Mouse (Mus musculus) CH12.LX (cell line): ENCODE data around the gene Trem1. TPM values are rescaled to one million over a fixed set of nuclear protein-coding genes. Genes with fewer than 3 reads are reported as not detected.

Experiments used
- DNase-seq: peaks from one replicate; pipeline ENCODE4 v3.0.0-alpha.2; 2013; ENCODE audit errors: extremely low read depth
- H3K27ac ChIP-seq: 2 replicates; pipeline ENCODE4 v1.5.1; 2012; ENCODE audit warnings: low read depth, mild to moderate bottlenecking, control low read depth, moderate library complexity; ENCODE audit not compliant: insufficient read depth
- H3K27me3 ChIP-seq: replicated peaks from 2 replicates; pipeline ENCODE3; 2012; ENCODE audit warnings: inconsistent platforms
- H3K36me3 ChIP-seq, 2 experiments: replicated peaks in 1 of 2; 2 replicates each; pipeline versions ENCODE3 to v1.6.1; 2012; ENCODE audit warnings: inconsistent platforms in 1 of 2, low read length in 1 of 2, mild to moderate bottlenecking in 1 of 2, mixed read lengths in 1 of 2, moderate library complexity in 1 of 2; ENCODE audit not compliant: control insufficient read depth in 1 of 2, insufficient read depth in 1 of 2
- H3K4me1 ChIP-seq, 2 experiments: 2 replicates each; pipeline ENCODE4 v1.6.1; 2012; ENCODE audit warnings: inconsistent platforms in 1 of 2, moderate library complexity in 1 of 2; ENCODE audit not compliant: insufficient read depth in 2 of 2, control insufficient read depth in 1 of 2
- H3K4me2 ChIP-seq: 2 replicates; pipeline ENCODE4 v1.6.1; 2012; ENCODE audit warnings: low read depth, mild to moderate bottlenecking, control low read depth; ENCODE audit not compliant: poor library complexity, insufficient read depth, severe bottlenecking
- H3K4me3 ChIP-seq, 3 experiments: fragments of 150-350 bp in 1 of 3; sonication (generic) in 1 of 3; replicated peaks in 1 of 3; 2 replicates each; pipeline versions ENCODE3 to v1.5.1; 2011 to 2012; ENCODE audit warnings: low read depth in 2 of 3, low read length in 2 of 3, mild to moderate bottlenecking in 2 of 3, moderate library complexity in 2 of 3, control low read depth in 1 of 3, improper control_type of control experiment in 1 of 3, inconsistent platforms in 1 of 3, mixed read lengths in 1 of 3; ENCODE audit not compliant: poor library complexity in 1 of 3
- H3K79me2 ChIP-seq: replicated peaks from 2 replicates; pipeline ENCODE4 v1.6.1; 2012; ENCODE audit warnings: mild to moderate bottlenecking, moderate library complexity; ENCODE audit not compliant: control insufficient read depth, poor library complexity, insufficient read depth, severe bottlenecking; ENCODE audit errors: extremely low read depth
- H3K9ac ChIP-seq: 2 replicates; pipeline ENCODE4 v1.6.1; 2012; ENCODE audit warnings: low read depth, mild to moderate bottlenecking, control low read depth, moderate library complexity; ENCODE audit not compliant: insufficient read depth
- H3K9me3 ChIP-seq: replicated peaks from 2 replicates; pipeline ENCODE3; 2012; ENCODE audit warnings: low read length, inconsistent platforms, mixed read lengths
- BHLHE40 ChIP-seq: IDR thresholded peaks from 2 replicates; pipeline ENCODE4 v1.6.1; 2011; ENCODE audit warnings: mild to moderate bottlenecking, low read depth, low read length, improper control_type of control experiment
- CTCF ChIP-seq, 2 experiments: IDR thresholded peaks in 1 of 2; conservative IDR thresholded peaks in 1 of 2; 2 replicates each; pipeline ENCODE4 v1.5.1; 2011 to 2012; ENCODE audit warnings: low read depth in 2 of 2, low read length in 2 of 2, improper control_type of control experiment in 1 of 2, inconsistent platforms in 1 of 2, mild to moderate bottlenecking in 1 of 2, moderate library complexity in 1 of 2
- JUN ChIP-seq: IDR thresholded peaks from 2 replicates; pipeline ENCODE4 v1.6.1; 2011; ENCODE audit warnings: low read depth, mild to moderate bottlenecking, low read length, improper control_type of control experiment, moderate library complexity; ENCODE audit not compliant: insufficient read depth
- JUND ChIP-seq: conservative IDR thresholded peaks from 2 replicates; pipeline ENCODE4 v1.6.1; 2011; ENCODE audit warnings: low read depth, low read length, improper control_type of control experiment
- KAT2A ChIP-seq: IDR thresholded peaks from 2 replicates; pipeline ENCODE4 v1.6.1; 2012; ENCODE audit warnings: low read length, improper control_type of control experiment, inconsistent platforms; ENCODE audit not compliant: insufficient replicate concordance
- MAX ChIP-seq: IDR thresholded peaks from 2 replicates; pipeline ENCODE4 v1.6.1; 2011; ENCODE audit warnings: low read length, improper control_type of control experiment
- MYC ChIP-seq: IDR thresholded peaks from 2 replicates; pipeline ENCODE4 v1.6.1; 2011; ENCODE audit warnings: low read depth, mild to moderate bottlenecking, improper control_type of control experiment, low read length
- POLR2A ChIP-seq: IDR thresholded peaks from 2 replicates; pipeline ENCODE4 v1.6.1; 2011; ENCODE audit warnings: low read depth, mild to moderate bottlenecking, improper control_type of control experiment, low read length
- POLR2AphosphoS2 ChIP-seq: IDR thresholded peaks from 2 replicates; pipeline ENCODE4 v1.6.1; 2011; ENCODE audit warnings: low read depth, low read length, improper control_type of control experiment
- RAD21 ChIP-seq: IDR thresholded peaks from 2 replicates; pipeline ENCODE4 v1.6.1; 2011; ENCODE audit warnings: low read depth, mild to moderate bottlenecking, low read length, improper control_type of control experiment, moderate library complexity
- RCOR1 ChIP-seq: conservative IDR thresholded peaks from 2 replicates; pipeline ENCODE4 v1.6.1; 2012; ENCODE audit warnings: low read depth, mild to moderate bottlenecking, inconsistent platforms, low read length, improper control_type of control experiment
- SIN3A ChIP-seq: IDR thresholded peaks from 2 replicates; pipeline ENCODE4 v1.6.1; 2012; ENCODE audit warnings: low read length, improper control_type of control experiment, inconsistent platforms
- TBP ChIP-seq: conservative IDR thresholded peaks from 2 replicates; pipeline ENCODE4 v1.6.1; 2011; ENCODE audit warnings: low read depth, low read length, improper control_type of control experiment
- TCF12 ChIP-seq: IDR thresholded peaks from 2 replicates; pipeline ENCODE4 v1.6.1; 2014; ENCODE audit warnings: low read depth, mild to moderate bottlenecking, inconsistent platforms, low read length, improper control_type of control experiment
- USF1 ChIP-seq: IDR thresholded peaks from 2 replicates; pipeline ENCODE4 v1.6.1; 2014; ENCODE audit warnings: low read depth, mild to moderate bottlenecking, inconsistent platforms, low read length, improper control_type of control experiment
- ZC3H11A ChIP-seq: IDR thresholded peaks from 2 replicates; pipeline ENCODE4 v1.6.1; 2012; ENCODE audit warnings: low read depth, mild to moderate bottlenecking, inconsistent platforms, low read length, improper control_type of control experiment
- ZMIZ1 ChIP-seq: IDR thresholded peaks from 2 replicates; pipeline ENCODE4 v1.6.1; 2012; ENCODE audit warnings: low read depth, mild to moderate bottlenecking, inconsistent platforms, low read length, improper control_type of control experiment
- ZNF384 ChIP-seq: IDR thresholded peaks from 2 replicates; pipeline ENCODE4 v1.6.1; 2012; ENCODE audit warnings: low read depth, low read length, improper control_type of control experiment, inconsistent platforms
- dilution Hi-C: fragments of 300-500 bp; cut with MboI; formaldehyde crosslinking; loops from 2 replicates; pipeline ENCODE4 v1.14.3; 2020; ENCODE audit warnings: low sequenced_read_pairs; ENCODE audit not compliant: extremely low pct_unique_long_range_greater_than_20kb, extremely low pct_ligation_motif_present
- in situ Hi-C: fragments of 300-500 bp; cut with MboI; formaldehyde crosslinking; loops from 3 replicates; pipeline ENCODE4 v1.14.3; 2019; ENCODE audit warnings: low sequenced_read_pairs, low pct_ligation_motif_present, low pct_unique_long_range_greater_than_20kb, mixed read lengths
- polyA plus RNA-seq: library from polyadenylated mRNA; unstranded; fragments of >175 nt; gene quantifications from 2 replicates; pipeline ENCODE4 v1.2.1, GENCODE M21; 2012; ENCODE audit warnings: low read depth; ENCODE audit not compliant: insufficient read length
- total RNA-seq, 2 experiments: library from RNA; depleted of rRNA; stranded (reverse); fragments of 300-350 nt in 1 of 2; fragments of >200 nt in 1 of 2; gene quantifications; 2 replicates each; pipeline ENCODE4 v1.2.3; 2012 to 2014

Gene Trem1
- total and polyA plus RNA-seq, 3 experiments = 0.17 to 0.29 TPM; not detected in 1

- no peak overlapping the region for H3K4me3 ChIP-seq
- H3K4me2 ChIP-seq = no peak overlapping the region
- no peak overlapping the region for H3K9ac ChIP-seq
- H3K27ac ChIP-seq = no peak overlapping the region
- TF ChIP-seq JUN (no peak), MYC (no peak), RAD21 (no peak), RCOR1 (no peak), ZC3H11A (no peak), ZNF384 (no peak), TCF12 (no peak), SIN3A (no peak), CTCF (conservative IDR thresholded peaks at IDR 0.05 in 1 of 2, IDR thresholded peaks at IDR 0.05 in 1 of 2; ENCODE audit: low read depth in 2 of 2, low read length in 2 of 2) (no peak), POLR2A (no peak), TBP (no peak), ZMIZ1 (no peak), JUND (no peak), BHLHE40 (no peak), KAT2A (no peak), POLR2AphosphoS2 (no peak), MAX (no peak)
- TF ChIP-seq, all 38 proteins: peak for 0
- H3K4me1 ChIP-seq = peaks cover 9 to 50% of the 10 kb centered on the region in 2 experiments; a peak in 2 of 4 replicates
- dilution Hi-C loops (no loop called here), in situ Hi-C loops (no loop called here)
- no peaks in the 10 kb centered on the region for H3K27me3 ChIP-seq
- DNase-seq = no peak
- no peaks in the 10 kb centered on the region for H3K36me3 ChIP-seq
- no peaks in the 10 kb centered on the region for H3K79me2 ChIP-seq
- no peaks in the 10 kb centered on the region for H3K9me3 ChIP-seq
These were observed 33.6 kb downstream of the Trem1 start for GRCm38 (mm10) chr17:48266138-48266537.

- no peak overlapping the region for H3K4me2 ChIP-seq
- no peaks in the 10 kb centered on the region for H3K79me2 ChIP-seq
- no peak overlapping the region for H3K4me3 ChIP-seq
- dilution Hi-C loops = no loop called here
- H3K36me3 ChIP-seq = no peaks in the 10 kb centered on the region
- peaks cover 9 to 43% of the 10 kb centered on the region in 2 experiments; a peak in 2 of 4 replicates for H3K4me1 ChIP-seq
- in situ Hi-C loops = no loop called here
- no peak overlapping the region for H3K27ac ChIP-seq
- no peaks in the 10 kb centered on the region for H3K9me3 ChIP-seq
- no peak for TF ChIP-seq USF1
- DNase-seq = no peak
- H3K9ac ChIP-seq = no peak overlapping the region
- H3K27me3 ChIP-seq = no peaks in the 10 kb centered on the region
These were observed 34.2 kb downstream of the Trem1 start for GRCm38 (mm10) chr17:48266610-48267304.
